Mouse (Mus musculus): ENCODE data around the gene Psmb7. TPM values are rescaled to one million over a fixed set of nuclear protein-coding genes. Genes with fewer than 3 reads are reported as not detected.

Psmb7 gene
- 267 and 272 TPM in 2 replicates for polyA plus RNA-seq (2016; fragmentation: Nextera tagmentation; extraction: Ambion mirVana)

GRCm38 (mm10) chr2:38643625-38644427 lies at the start of gene Psmb7:
TSS of gene Psmb7 (minus strand) at chr2:38644087.
- ATAC-seq (ENCODE audit: low FRiP score): peak; percentile 82
- H3K9me3 ChIP-seq (replicated peaks): no peaks in the 10 kb centered on the region
- H3K4me2 ChIP-seq (replicated peaks): peak within 1 kb of the TSS; percentile 93
- H3K27ac ChIP-seq: peak within 1 kb of the TSS; percentile 71; the same call in 1 of the 2 replicates
- 2% methylated on average over 52 of the region's 52 CpGs for WGBS
- peak within 1 kb of the TSS; percentile 80 for H3K9ac ChIP-seq
- peaks cover 30% of the 10 kb centered on the region for H3K36me3 ChIP-seq
- peaks cover 14% of the 10 kb centered on the region for H3K4me1 ChIP-seq
- H3K27me3 ChIP-seq: no peaks in the 10 kb centered on the region
- H3K4me3 ChIP-seq: peak within 1 kb of the TSS; percentile 94

GRCm38 (mm10) chr2:38691542-38691941 lies 47.7 kb upstream of the Psmb7 start:
- WGBS: 19% methylated on average over 8 of the region's 8 CpGs
- ATAC-seq (ENCODE audit: low FRiP score): no peak
- H3K27me3 ChIP-seq: peaks cover 25% of the 10 kb centered on the region

GRCm38 (mm10) chr2:38689881-38690280 lies 46.0 kb upstream of the Psmb7 start:
- Histone ChIP-seq H3K9me3 (replicated peaks) (no peaks in the 10 kb centered on the region), H3K36me3 (no peaks in the 10 kb centered on the region), H3K4me1 (peaks cover 19% of the 10 kb centered on the region), H3K4me3 (no peak overlapping the region), H3K4me2 (replicated peaks) (0 out of 2 replicates have a peak overlapping the region, but pooled peaks have one; percentile 54), H3K27ac (0 out of 2 replicates have a peak overlapping the region, but pooled peaks have one; percentile 55), H3K27me3 (peaks cover 20% of the 10 kb centered on the region), H3K9ac (no peak overlapping the region)
- 58% methylated on average over 1 of the region's 1 CpGs for WGBS
- ATAC-seq (ENCODE audit: low FRiP score): no peak

More at GRCm38 (mm10) chr2:38691542-38691941, 47.7 kb upstream of the Psmb7 start:
- no peak overlapping the region for H3K4me2 ChIP-seq (replicated peaks)
- H3K4me1 ChIP-seq: peaks cover 31% of the 10 kb centered on the region
- H3K9me3 ChIP-seq (replicated peaks): no peaks in the 10 kb centered on the region
- H3K9ac ChIP-seq: no peak overlapping the region
- no peak overlapping the region for H3K4me3 ChIP-seq
- no peak overlapping the region for H3K27ac ChIP-seq
- no peaks in the 10 kb centered on the region for H3K36me3 ChIP-seq

GRCm38 (mm10) chr2:38688791-38689520 lies 45.1 kb upstream of the Psmb7 start:
- WGBS: 1% methylated on average over 27 of the region's 29 CpGs
- ATAC-seq (ENCODE audit: low FRiP score): peak; percentile 83
- Histone ChIP-seq H3K4me1 (peaks cover 18% of the 10 kb centered on the region), H3K27me3 (peaks cover 20% of the 10 kb centered on the region), H3K9ac (peak overlapping the region; percentile 55), H3K36me3 (no peaks in the 10 kb centered on the region), H3K27ac (peak overlapping the region; percentile 55), H3K4me2 (replicated peaks) (peak overlapping the region; percentile 54), H3K9me3 (replicated peaks) (no peaks in the 10 kb centered on the region), H3K4me3 (peak overlapping the region; percentile 27)

GRCm38 (mm10) chr2:38685746-38686145 lies 41.9 kb upstream of the Psmb7 start:
- H3K27ac ChIP-seq: no peak overlapping the region
- no peak overlapping the region for H3K9ac ChIP-seq
- no peaks in the 10 kb centered on the region for H3K36me3 ChIP-seq
- no peaks in the 10 kb centered on the region for H3K9me3 ChIP-seq (replicated peaks)
- peaks cover 18% of the 10 kb centered on the region for H3K4me1 ChIP-seq
- WGBS: 72% methylated on average over 3 of the region's 3 CpGs
- ATAC-seq (ENCODE audit: low FRiP score): no peak
- H3K4me3 ChIP-seq: no peak overlapping the region
- H3K27me3 ChIP-seq: peaks cover 9% of the 10 kb centered on the region
- H3K4me2 ChIP-seq (replicated peaks): no peak overlapping the region

- H3K27ac ChIP-seq: no peak overlapping the region
- WGBS: 94% methylated on average over 5 of the region's 5 CpGs
These were observed 39.2 kb upstream of the Psmb7 start for GRCm38 (mm10) chr2:38683083-38683482.

GRCm38 (mm10) chr2:38682209-38682608 lies 38.3 kb upstream of the Psmb7 start:
- ATAC-seq (ENCODE audit: low FRiP score): no peak
- Histone ChIP-seq H3K9ac (no peak overlapping the region), H3K9me3 (replicated peaks) (no peaks in the 10 kb centered on the region), H3K4me1 (peaks cover 5% of the 10 kb centered on the region), H3K4me2 (replicated peaks) (no peak overlapping the region), H3K36me3 (no peaks in the 10 kb centered on the region), H3K27ac (no peak overlapping the region), H3K27me3 (peaks cover under 1% of the 10 kb centered on the region), H3K4me3 (no peak overlapping the region)
- 93% methylated on average over 5 of the region's 5 CpGs for WGBS

More at GRCm38 (mm10) chr2:38683083-38683482, 39.2 kb upstream of the Psmb7 start:
- Histone ChIP-seq H3K9me3 (replicated peaks) (no peaks in the 10 kb centered on the region), H3K27me3 (peaks cover 4% of the 10 kb centered on the region), H3K36me3 (no peaks in the 10 kb centered on the region), H3K4me2 (replicated peaks) (no peak overlapping the region), H3K4me3 (no peak overlapping the region), H3K4me1 (peaks cover 5% of the 10 kb centered on the region), H3K9ac (no peak overlapping the region)
- no peak for ATAC-seq (ENCODE audit: low FRiP score)

- Histone ChIP-seq H3K4me1 (no peaks in the 10 kb centered on the region), H3K4me3 (no peak overlapping the region), H3K36me3 (no peaks in the 10 kb centered on the region), H3K4me2 (replicated peaks) (no peak overlapping the region), H3K9me3 (replicated peaks) (no peaks in the 10 kb centered on the region), H3K9ac (no peak overlapping the region), H3K27ac (no peak overlapping the region), H3K27me3 (no peaks in the 10 kb centered on the region)
- ATAC-seq (ENCODE audit: low FRiP score): no peak
These were observed 35.1 kb upstream of the Psmb7 start for GRCm38 (mm10) chr2:38678947-38679346.

- 64% methylated on average over 9 of the region's 9 CpGs for WGBS
These were observed 31.6 kb upstream of the Psmb7 start for GRCm38 (mm10) chr2:38675366-38675969.

GRCm38 (mm10) chr2:38672496-38672895 lies 28.6 kb upstream of the Psmb7 start:
- H3K4me3 ChIP-seq: no peak overlapping the region
- H3K4me2 ChIP-seq (replicated peaks): no peak overlapping the region
- no peak overlapping the region for H3K9ac ChIP-seq
- no peaks in the 10 kb centered on the region for H3K36me3 ChIP-seq
- 65% methylated on average over 11 of the region's 11 CpGs for WGBS
- H3K9me3 ChIP-seq (replicated peaks): no peaks in the 10 kb centered on the region
- peaks cover 16% of the 10 kb centered on the region for H3K27me3 ChIP-seq
- H3K4me1 ChIP-seq: 0 out of 2 replicates have a peak, but pooled peaks cover 2% of the 10 kb centered on the region
- ATAC-seq (ENCODE audit: low FRiP score): no peak
- no peak overlapping the region for H3K27ac ChIP-seq

More at GRCm38 (mm10) chr2:38675366-38675969, 31.6 kb upstream of the Psmb7 start:
- Histone ChIP-seq H3K4me1 (no peaks in the 10 kb centered on the region), H3K4me2 (replicated peaks) (no peak overlapping the region), H3K27me3 (peaks cover 9% of the 10 kb centered on the region; the same call in 1 of the 2 replicates), H3K9me3 (replicated peaks) (no peaks in the 10 kb centered on the region), H3K4me3 (no peak overlapping the region), H3K36me3 (no peaks in the 10 kb centered on the region), H3K27ac (no peak overlapping the region), H3K9ac (no peak overlapping the region)
- peak; percentile 49 for ATAC-seq (ENCODE audit: low FRiP score)

GRCm38 (mm10) chr2:38668802-38669580 lies 25.1 kb upstream of the Psmb7 start:
- H3K4me3 ChIP-seq: no peak overlapping the region

More at GRCm38 (mm10) chr2:38668802-38669580, 25.1 kb upstream of the Psmb7 start:
- 13% methylated on average over 17 of the region's 17 CpGs for WGBS
- H3K36me3 ChIP-seq: no peaks in the 10 kb centered on the region
- peaks cover 16% of the 10 kb centered on the region for H3K27me3 ChIP-seq
- ATAC-seq (ENCODE audit: low FRiP score): peak; percentile 66
- H3K27ac ChIP-seq: no peak overlapping the region
- 0 out of 2 replicates have a peak, but pooled peaks cover 2% of the 10 kb centered on the region for H3K4me1 ChIP-seq
- peak overlapping the region; percentile 34 for H3K4me2 ChIP-seq (replicated peaks)
- H3K9me3 ChIP-seq (replicated peaks): no peaks in the 10 kb centered on the region
- no peak overlapping the region for H3K9ac ChIP-seq
